Mouse (Mus musculus) brain, embryonic 14.5 days (tissue): ENCODE measurements at regions not wholly inside any gene's neighbourhood (a gene's known extent, or its start where the extent isn't known, plus 50 kb on each side); places are given as distances from the start of the nearest gene placed in this dataset.

ENCODE experiments used
- DNase-seq: peaks from one replicate; pipeline ENCODE4 v3.0.0-alpha.2; 2011; ENCODE audit warnings: low read depth
- CTCF ChIP-seq: fragments of 200-500 bp; IDR thresholded peaks from 2 replicates; pipeline ENCODE4 v1.5.1; 2012; ENCODE audit warnings: inconsistent platforms, mild to moderate bottlenecking, moderate library complexity, borderline replicate concordance; ENCODE audit not compliant: insufficient read depth, insufficient read length; ENCODE audit errors: extremely low read depth
- POLR2A ChIP-seq: fragments of 200-500 bp; IDR thresholded peaks from 2 replicates; pipeline ENCODE4 v1.6.1; 2012; ENCODE audit warnings: mild to moderate bottlenecking, inconsistent platforms, borderline replicate concordance; ENCODE audit not compliant: poor library complexity, insufficient read depth, insufficient read length, severe bottlenecking; ENCODE audit errors: extremely low read depth

GRCm38 (mm10) chr1:109161067-109161466 lies 821.2 kb upstream of the Cdh7 start:
- DNase-seq = no peak
- TF ChIP-seq CTCF (no peak), POLR2A (no peak)

- peak; percentile 57 for DNase-seq
- no peak for TF ChIP-seq POLR2A
- no peak for TF ChIP-seq CTCF
Measured at GRCm38 (mm10) chr1:109170838-109171237, 811.4 kb upstream of the Cdh7 start.

DNA sequence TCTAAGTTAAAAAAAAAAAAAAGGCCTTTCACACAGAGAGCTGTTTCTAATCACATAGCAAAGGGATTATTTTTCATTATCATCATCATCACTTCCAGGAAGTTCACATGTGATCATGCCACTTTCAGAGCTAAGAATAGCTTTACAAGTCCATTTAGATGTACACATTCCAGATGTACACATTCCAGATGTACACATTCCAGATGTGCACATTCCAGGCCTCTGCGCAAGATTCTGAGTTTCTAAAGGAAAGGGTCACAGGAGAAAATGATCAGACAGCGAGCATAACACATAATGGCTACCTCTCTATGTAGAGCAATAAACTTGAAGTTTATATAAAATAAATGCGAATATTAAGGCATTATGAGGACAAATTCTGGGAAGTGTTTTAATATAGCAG lies 795.7 kb upstream of the Cdh7 start:
- no peak for DNase-seq
- no peak for TF ChIP-seq POLR2A
- TF ChIP-seq CTCF = no peak

DNA sequence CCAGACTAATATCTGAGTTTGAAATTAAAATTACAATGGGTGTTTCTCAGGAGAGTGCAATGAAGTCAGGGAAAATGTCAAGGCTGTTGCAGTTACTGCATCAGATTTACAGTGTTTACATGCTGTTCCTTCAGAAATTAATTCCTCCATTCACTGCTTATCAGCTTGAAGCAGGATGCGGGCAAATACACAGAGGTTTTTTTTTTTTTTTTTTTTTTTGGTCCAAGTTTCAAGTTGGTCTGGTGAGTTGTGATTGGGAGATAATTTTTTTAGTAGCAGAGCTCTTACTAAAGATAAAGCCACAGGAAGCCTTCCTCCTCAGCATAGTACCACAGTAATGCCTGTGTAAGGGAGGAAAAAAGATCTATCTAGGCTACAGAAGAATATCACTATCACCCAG lies 762.1 kb upstream of the Cdh7 start:
- TF ChIP-seq CTCF = no peak
- no peak for TF ChIP-seq POLR2A
- peak; percentile 1 for DNase-seq

DNA sequence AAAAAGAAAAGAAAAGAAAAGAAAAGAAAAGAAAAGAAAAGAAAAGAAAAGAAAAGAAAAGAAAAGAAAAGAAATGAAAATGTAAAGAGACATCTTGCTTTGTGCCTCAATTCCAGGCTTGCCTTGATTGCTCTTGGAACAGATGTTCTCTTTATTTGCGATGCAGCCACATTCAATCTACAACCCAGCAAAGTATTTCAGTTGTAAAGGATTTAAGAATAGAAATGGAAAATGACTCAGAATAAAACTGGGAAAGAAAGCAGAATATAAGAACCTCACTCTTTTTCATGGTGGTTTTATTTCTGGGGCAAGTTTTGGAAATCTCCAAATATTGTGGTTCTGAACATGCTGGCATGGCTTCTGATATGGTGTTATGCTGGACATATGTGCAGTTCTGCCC lies 758.7 kb upstream of the Cdh7 start:
- TF ChIP-seq POLR2A (no peak), CTCF (no peak)
- DNase-seq = no peak
